Mouse (Mus musculus): ENCODE results near the gene Mycl.

DNA sequence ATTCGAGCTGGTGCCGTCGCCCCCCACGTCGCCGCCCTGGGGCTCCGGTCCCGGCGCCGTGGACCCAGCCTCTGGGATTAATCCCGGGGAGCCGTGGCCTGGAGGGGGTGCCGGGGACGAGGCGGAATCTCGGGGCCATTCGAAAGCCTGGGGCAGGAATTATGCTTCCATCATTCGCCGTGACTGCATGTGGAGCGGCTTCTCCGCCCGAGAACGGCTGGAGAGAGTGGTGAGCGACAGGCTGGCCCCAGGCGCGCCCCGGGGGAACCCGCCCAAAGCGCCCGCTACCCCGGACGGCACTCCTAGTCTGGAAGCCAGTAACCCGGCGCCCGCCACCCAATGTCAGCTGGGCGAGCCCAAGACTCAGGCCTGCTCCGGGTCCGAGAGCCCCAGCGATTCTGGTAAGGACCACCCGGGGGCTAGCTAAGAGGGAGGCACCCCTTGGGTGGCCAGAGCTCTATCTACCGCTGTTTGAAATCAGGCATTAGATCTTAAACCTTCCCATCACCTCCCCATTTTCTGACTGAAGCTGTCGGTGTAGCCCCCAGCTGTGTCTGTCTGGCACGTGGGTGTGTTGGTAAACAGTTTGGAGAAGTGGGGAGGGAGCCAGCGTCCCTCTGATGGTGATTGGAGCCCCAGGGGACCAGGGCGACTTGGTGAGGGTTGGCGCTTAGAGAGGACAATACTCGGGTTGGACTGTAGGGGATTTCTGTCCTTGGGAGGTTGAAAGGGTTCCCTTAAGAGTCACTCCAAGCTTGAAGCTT is 1.3 kb downstream of the Mycl start:
- TF ChIP-seq POLR2A (IDR thresholded peaks at IDR 0.05; ENCODE audit: borderline replicate concordance, extremely low read depth, insufficient read depth, insufficient read length, poor library complexity, severe bottlenecking): no peak
- 0 out of 2 replicates have a peak, but pooled peaks have one; percentile 39 for TF ChIP-seq CTCF (IDR thresholded peaks at IDR 0.05; ENCODE audit: borderline replicate concordance, extremely low read depth, insufficient read depth, insufficient read length)
